Mouse (Mus musculus): ENCODE results near the gene Dnah5. TPM values are rescaled to one million over a fixed set of nuclear protein-coding genes. Genes with fewer than 3 reads are reported as not detected.
A peak's percentile ranks its signal among the peaks of the same experiment; 100 is the strongest.

Gene Dnah5
- 0.16 and 0.20 TPM in 2 replicates for polyA plus RNA-seq (2015; fragmentation: Nextera tagmentation; extraction: Ambion mirVana)

GRCm38 (mm10) chr15:28203111-28204075 is at the start of gene Dnah5:
Dnah5 (plus strand) TSS chr15:28203752.
- Histone ChIP-seq H3K4me3 (no peak within 1 kb of the TSS), H3K36me3 (no peaks in the 10 kb centered on the region), H3K9me3 (no peaks in the 10 kb centered on the region), H3K4me2 (no peak within 1 kb of the TSS), H3K27ac (no peak within 1 kb of the TSS), H3K27me3 (no peaks in the 10 kb centered on the region), H3K9ac (no peak within 1 kb of the TSS), H3K4me1 (no peaks in the 10 kb centered on the region)
- 82% methylated on average over 20 of the region's 20 CpGs for WGBS
- no peak for ATAC-seq (ENCODE audit: borderline replicate concordance, extremely low read depth, low FRiP score, low TSS enrichment)

GRCm38 (mm10) chr15:28154822-28155501 is 48.6 kb upstream of the Dnah5 start:
- Histone ChIP-seq H3K4me2 (peak overlapping the region; percentile 65), H3K27me3 (peaks cover 10% of the 10 kb centered on the region; the same call in 1 of the 2 replicates), H3K4me3 (peak overlapping the region; percentile 29), H3K9me3 (no peaks in the 10 kb centered on the region), H3K36me3 (no peaks in the 10 kb centered on the region), H3K4me1 (peaks cover 14% of the 10 kb centered on the region), H3K27ac (no peak overlapping the region), H3K9ac (no peak overlapping the region)
- WGBS = 6% methylated on average over 27 of the region's 27 CpGs
- ATAC-seq (ENCODE audit: borderline replicate concordance, extremely low read depth, low FRiP score, low TSS enrichment) = peak; percentile 56; the same call in 1 of the 2 replicates

- Histone ChIP-seq H3K4me1 (peaks cover 16% of the 10 kb centered on the region), H3K27me3 (peaks cover 10% of the 10 kb centered on the region; the same call in 1 of the 2 replicates), H3K27ac (peak overlapping the region; percentile 74), H3K4me2 (peak overlapping the region; percentile 52), H3K9ac (peak overlapping the region; percentile 21; the same call in 1 of the 2 replicates), H3K4me3 (peak overlapping the region; percentile 42), H3K36me3 (no peaks in the 10 kb centered on the region), H3K9me3 (no peaks in the 10 kb centered on the region)
- 2% methylated on average over 17 of the region's 19 CpGs for WGBS
- ATAC-seq (ENCODE audit: borderline replicate concordance, extremely low read depth, low FRiP score, low TSS enrichment) = peak; percentile 91; the same call in 1 of the 2 replicates
Measured at GRCm38 (mm10) chr15:28158771-28159489, 44.6 kb upstream of the Dnah5 start.

- no peaks in the 10 kb centered on the region for H3K9me3 ChIP-seq
- H3K27ac ChIP-seq = no peak overlapping the region
Measured at GRCm38 (mm10) chr15:28162291-28162690, 41.3 kb upstream of the Dnah5 start.

GRCm38 (mm10) chr15:28165234-28165633 is 38.3 kb upstream of the Dnah5 start:
- H3K4me2 ChIP-seq = no peak overlapping the region
- no peaks in the 10 kb centered on the region for H3K27me3 ChIP-seq
- no peaks in the 10 kb centered on the region for H3K36me3 ChIP-seq
- H3K27ac ChIP-seq = no peak overlapping the region
- no peak for ATAC-seq (ENCODE audit: borderline replicate concordance, extremely low read depth, low FRiP score, low TSS enrichment)
- H3K9me3 ChIP-seq = no peaks in the 10 kb centered on the region
- WGBS = 76% methylated on average over 7 of the region's 7 CpGs
- no peaks in the 10 kb centered on the region for H3K4me1 ChIP-seq
- H3K9ac ChIP-seq = no peak overlapping the region
- no peak overlapping the region for H3K4me3 ChIP-seq

More at GRCm38 (mm10) chr15:28162291-28162690, 41.3 kb upstream of the Dnah5 start:
- ATAC-seq (ENCODE audit: borderline replicate concordance, extremely low read depth, low FRiP score, low TSS enrichment) = no peak
- Histone ChIP-seq H3K4me3 (no peak overlapping the region), H3K27me3 (no peaks in the 10 kb centered on the region), H3K4me1 (peaks cover 9% of the 10 kb centered on the region; the same call in 1 of the 2 replicates), H3K4me2 (no peak overlapping the region), H3K9ac (no peak overlapping the region), H3K36me3 (no peaks in the 10 kb centered on the region)
- 85% methylated on average over 2 of the region's 2 CpGs for WGBS

- Histone ChIP-seq H3K4me2 (no peak overlapping the region), H3K27ac (no peak overlapping the region), H3K9ac (no peak overlapping the region), H3K4me3 (no peak overlapping the region), H3K27me3 (no peaks in the 10 kb centered on the region), H3K9me3 (no peaks in the 10 kb centered on the region), H3K4me1 (no peaks in the 10 kb centered on the region), H3K36me3 (no peaks in the 10 kb centered on the region)
- 85% methylated on average over 6 of the region's 6 CpGs for WGBS
- ATAC-seq (ENCODE audit: borderline replicate concordance, extremely low read depth, low FRiP score, low TSS enrichment) = no peak
Measured at GRCm38 (mm10) chr15:28166090-28166489, 37.5 kb upstream of the Dnah5 start.

GRCm38 (mm10) chr15:28178951-28179350 is 24.6 kb upstream of the Dnah5 start:
- no peaks in the 10 kb centered on the region for H3K9me3 ChIP-seq
- no peak overlapping the region for H3K27ac ChIP-seq
- no peak overlapping the region for H3K9ac ChIP-seq
- H3K4me1 ChIP-seq = peaks cover 2% of the 10 kb centered on the region; the same call in 1 of the 2 replicates
- no peak overlapping the region for H3K4me3 ChIP-seq
- 77% methylated on average over 11 of the region's 11 CpGs for WGBS
- ATAC-seq (ENCODE audit: borderline replicate concordance, extremely low read depth, low FRiP score, low TSS enrichment) = no peak
- H3K36me3 ChIP-seq = no peaks in the 10 kb centered on the region
- H3K4me2 ChIP-seq = no peak overlapping the region
- no peaks in the 10 kb centered on the region for H3K27me3 ChIP-seq

GRCm38 (mm10) chr15:28179556-28179955 is 24.0 kb upstream of the Dnah5 start:
- Histone ChIP-seq H3K4me1 (peaks cover 2% of the 10 kb centered on the region; the same call in 1 of the 2 replicates), H3K4me2 (no peak overlapping the region), H3K4me3 (no peak overlapping the region), H3K9ac (no peak overlapping the region), H3K27ac (no peak overlapping the region), H3K9me3 (no peaks in the 10 kb centered on the region), H3K27me3 (no peaks in the 10 kb centered on the region), H3K36me3 (no peaks in the 10 kb centered on the region)
- ATAC-seq (ENCODE audit: borderline replicate concordance, extremely low read depth, low FRiP score, low TSS enrichment) = no peak
- 39% methylated on average over 6 of the region's 6 CpGs for WGBS

GRCm38 (mm10) chr15:28181862-28182261 is 21.7 kb upstream of the Dnah5 start:
- ATAC-seq (ENCODE audit: borderline replicate concordance, extremely low read depth, low FRiP score, low TSS enrichment) = peak; percentile 35; the same call in 1 of the 2 replicates
- Histone ChIP-seq H3K27ac (no peak overlapping the region), H3K27me3 (no peaks in the 10 kb centered on the region), H3K9me3 (no peaks in the 10 kb centered on the region), H3K4me1 (peaks cover 2% of the 10 kb centered on the region; the same call in 1 of the 2 replicates), H3K4me2 (peak overlapping the region; percentile 56), H3K4me3 (peak overlapping the region; percentile 30), H3K36me3 (no peaks in the 10 kb centered on the region), H3K9ac (no peak overlapping the region)
- 12% methylated on average over 10 of the region's 10 CpGs for WGBS

GRCm38 (mm10) chr15:28182567-28182966 is 21.0 kb upstream of the Dnah5 start:
- no peaks in the 10 kb centered on the region for H3K36me3 ChIP-seq
- no peaks in the 10 kb centered on the region for H3K27me3 ChIP-seq
- no peak overlapping the region for H3K9ac ChIP-seq
- H3K9me3 ChIP-seq = no peaks in the 10 kb centered on the region
- no peak overlapping the region for H3K4me2 ChIP-seq
- peaks cover 2% of the 10 kb centered on the region; the same call in 1 of the 2 replicates for H3K4me1 ChIP-seq
- ATAC-seq (ENCODE audit: borderline replicate concordance, extremely low read depth, low FRiP score, low TSS enrichment) = no peak
- WGBS = 56% methylated on average over 3 of the region's 3 CpGs
- no peak overlapping the region for H3K27ac ChIP-seq
- no peak overlapping the region for H3K4me3 ChIP-seq
